Mouse (Mus musculus) embryonic facial prominence, embryonic 12.5 days (tissue): ENCODE results near the gene Antxr1. TPM values are rescaled to one million over a fixed set of nuclear protein-coding genes. Genes with fewer than 3 reads are reported as not detected.
A peak's percentile ranks its signal among the peaks of the same experiment; 100 is the strongest.

Experiments
- ATAC-seq: fragments of 200-750 bp; cut with Nextera tagmentation; 2 replicates; pipeline ENCODE4 v1.8.0; 2017; ENCODE audit not compliant: insufficient number of reproducible peaks, insufficient read depth, low FRiP score, low TSS enrichment
- H3K27ac ChIP-seq: fragments of 300-500 bp; sonication (generic); 2 replicates; pipeline ENCODE4 v1.5.1; 2016; ENCODE audit warnings: mild to moderate bottlenecking
- H3K27me3 ChIP-seq: fragments of 300-500 bp; sonication (generic); 2 replicates; pipeline ENCODE4 v1.6.1; 2016; ENCODE audit warnings: mild to moderate bottlenecking, moderate library complexity
- H3K36me3 ChIP-seq: fragments of 300-500 bp; sonication (generic); 2 replicates; pipeline ENCODE4 v1.6.1; 2016; ENCODE audit warnings: mild to moderate bottlenecking
- H3K4me1 ChIP-seq: fragments of 300-500 bp; sonication (generic); 2 replicates; pipeline ENCODE4 v1.6.1; 2016
- H3K4me2 ChIP-seq: fragments of 300-500 bp; sonication (generic); replicated peaks from 2 replicates; pipeline ENCODE4 v1.6.1; 2016; ENCODE audit warnings: mild to moderate bottlenecking, moderate library complexity
- H3K4me3 ChIP-seq: fragments of 300-500 bp; sonication (generic); 2 replicates; pipeline ENCODE4 v1.5.1; 2016; ENCODE audit warnings: mild to moderate bottlenecking
- H3K9ac ChIP-seq: fragments of 300-500 bp; sonication (generic); 2 replicates; pipeline ENCODE4 v1.6.1; 2016; ENCODE audit warnings: mild to moderate bottlenecking, moderate library complexity
- H3K9me3 ChIP-seq: fragments of 300-500 bp; sonication (generic); 2 replicates; pipeline ENCODE4 v1.6.1; 2016; ENCODE audit warnings: mild to moderate bottlenecking, moderate library complexity
- WGBS: fragments of 180-500 bp; shearing (Covaris S2); methylation state at CpG from one replicate; pipeline ENCODE4 v1.1.7; 2016; 5-methylcytosine and 5-hydroxymethylcytosine counted together
- polyA plus RNA-seq: library from polyadenylated mRNA; unstranded; fragments of >200 nt; fragmentation: Nextera tagmentation; extraction: Ambion mirVana; gene quantifications from 2 replicates; pipeline ENCODE4 v1.2.1, GENCODE M21; 2016

The Antxr1 gene
- polyA plus RNA-seq, 1 experiment from 2014 or later: 13.3 TPM

- Histone ChIP-seq H3K4me1 (peaks cover 16% of the 10 kb centered on the region), H3K4me3 (no peak overlapping the region), H3K4me2 (no peak overlapping the region), H3K9ac (no peak overlapping the region), H3K9me3 (no peaks in the 10 kb centered on the region), H3K27ac (peak overlapping the region; percentile 52), H3K27me3 (no peaks in the 10 kb centered on the region), H3K36me3 (peaks cover 43% of the 10 kb centered on the region)
- no peak for ATAC-seq
- WGBS: 50% methylated on average over 9 of the region's 9 CpGs
Measured at GRCm38 (mm10) chr6:87244117-87245100, 91.2 kb downstream of the Antxr1 start.

DNA sequence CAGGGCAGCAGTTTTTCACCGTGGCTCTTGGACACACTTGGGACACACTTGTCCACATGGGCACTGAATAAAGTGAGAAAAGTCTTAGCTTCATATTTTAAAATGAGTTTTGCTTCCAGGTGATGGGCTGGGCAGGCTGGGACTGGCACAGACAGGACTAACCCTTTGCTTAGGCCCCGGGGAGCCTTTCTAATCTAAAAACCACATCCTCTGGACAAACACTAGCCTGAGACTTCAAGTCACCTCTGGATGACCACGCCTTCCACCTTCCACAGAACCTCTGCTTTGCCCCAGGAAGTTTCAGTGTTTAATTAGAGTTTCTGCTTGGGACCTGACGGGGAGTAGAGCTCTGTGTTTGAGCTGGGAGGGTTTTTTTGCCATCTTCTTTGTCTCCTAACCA lies 98.4 kb downstream of the Antxr1 start:
- H3K27ac ChIP-seq: no peak overlapping the region
- H3K4me1 ChIP-seq: no peaks in the 10 kb centered on the region
- H3K4me2 ChIP-seq: no peak overlapping the region
- 69% methylated on average over 4 of the region's 4 CpGs for WGBS
- H3K4me3 ChIP-seq: no peak overlapping the region
- H3K27me3 ChIP-seq: no peaks in the 10 kb centered on the region; the same call in 1 of the 2 replicates
- no peak for ATAC-seq
- H3K36me3 ChIP-seq: peaks cover 53% of the 10 kb centered on the region
- no peaks in the 10 kb centered on the region for H3K9me3 ChIP-seq
- no peak overlapping the region for H3K9ac ChIP-seq

DNA sequence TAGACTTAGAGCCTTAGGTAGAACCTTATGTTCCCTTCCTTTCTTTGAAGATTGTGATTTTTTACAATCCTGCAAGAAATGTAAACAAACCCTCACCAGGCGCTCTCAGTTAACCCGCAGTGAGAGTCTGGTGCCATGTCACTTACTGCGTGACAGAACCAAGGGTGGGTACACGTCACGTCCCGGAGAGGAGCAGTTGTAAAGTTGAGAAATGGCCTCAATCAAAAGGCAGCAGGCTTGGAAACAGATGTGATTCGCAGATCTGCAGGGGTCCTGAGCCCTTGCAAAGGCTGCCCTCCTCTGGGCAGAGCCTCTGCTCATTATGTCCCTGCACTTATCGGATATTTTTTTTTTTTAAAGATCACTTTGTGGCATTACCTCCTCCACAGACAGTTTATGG lies 99.6 kb downstream of the Antxr1 start:
- H3K9me3 ChIP-seq: no peaks in the 10 kb centered on the region
- 53% methylated on average over 8 of the region's 8 CpGs for WGBS
- no peak overlapping the region for H3K4me2 ChIP-seq
- no peak overlapping the region for H3K27ac ChIP-seq
- H3K27me3 ChIP-seq: no peaks in the 10 kb centered on the region; the same call in 1 of the 2 replicates
- no peak overlapping the region for H3K4me3 ChIP-seq
- no peak overlapping the region for H3K9ac ChIP-seq
- no peaks in the 10 kb centered on the region for H3K4me1 ChIP-seq
- no peak for ATAC-seq
- peaks cover 50% of the 10 kb centered on the region for H3K36me3 ChIP-seq

GRCm38 (mm10) chr6:87233111-87233510 lies 102.5 kb downstream of the Antxr1 start:
- H3K36me3 ChIP-seq: peaks cover 36% of the 10 kb centered on the region
- H3K27ac ChIP-seq: no peak overlapping the region
- 84% methylated on average over 4 of the region's 4 CpGs for WGBS
- no peaks in the 10 kb centered on the region; the same call in 1 of the 2 replicates for H3K27me3 ChIP-seq
- no peak overlapping the region for H3K4me2 ChIP-seq
- H3K4me1 ChIP-seq: no peaks in the 10 kb centered on the region
- no peaks in the 10 kb centered on the region for H3K9me3 ChIP-seq
- no peak overlapping the region for H3K9ac ChIP-seq
- no peak overlapping the region for H3K4me3 ChIP-seq
- no peak for ATAC-seq

DNA sequence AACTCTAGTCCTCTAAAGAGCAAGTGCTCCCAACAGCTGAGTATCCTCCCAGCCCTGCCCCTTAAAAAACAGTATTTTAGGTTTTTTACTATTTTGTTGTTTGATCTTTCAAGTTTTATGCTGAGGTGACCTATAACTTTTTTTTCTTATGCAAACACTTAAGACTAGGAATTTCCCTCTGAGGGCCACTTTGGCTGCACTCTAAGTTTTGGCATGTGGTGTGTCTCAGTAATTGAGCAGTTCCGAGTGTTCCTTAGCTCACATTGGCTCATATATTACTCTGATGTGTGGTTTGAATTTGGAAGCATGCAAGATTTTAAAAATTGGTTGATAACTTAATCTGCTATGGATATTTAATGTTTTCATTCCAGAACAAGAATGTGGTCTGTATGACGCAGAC lies 105.6 kb downstream of the Antxr1 start:
- Histone ChIP-seq H3K36me3 (peaks cover 35% of the 10 kb centered on the region), H3K27ac (no peak overlapping the region), H3K9ac (no peak overlapping the region), H3K27me3 (no peaks in the 10 kb centered on the region; the same call in 1 of the 2 replicates), H3K9me3 (no peaks in the 10 kb centered on the region), H3K4me2 (no peak overlapping the region), H3K4me3 (no peak overlapping the region), H3K4me1 (0 out of 2 replicates have a peak, but pooled peaks cover 5% of the 10 kb centered on the region)
- ATAC-seq: no peak
- WGBS: 89% methylated on average over 2 of the region's 2 CpGs

DNA sequence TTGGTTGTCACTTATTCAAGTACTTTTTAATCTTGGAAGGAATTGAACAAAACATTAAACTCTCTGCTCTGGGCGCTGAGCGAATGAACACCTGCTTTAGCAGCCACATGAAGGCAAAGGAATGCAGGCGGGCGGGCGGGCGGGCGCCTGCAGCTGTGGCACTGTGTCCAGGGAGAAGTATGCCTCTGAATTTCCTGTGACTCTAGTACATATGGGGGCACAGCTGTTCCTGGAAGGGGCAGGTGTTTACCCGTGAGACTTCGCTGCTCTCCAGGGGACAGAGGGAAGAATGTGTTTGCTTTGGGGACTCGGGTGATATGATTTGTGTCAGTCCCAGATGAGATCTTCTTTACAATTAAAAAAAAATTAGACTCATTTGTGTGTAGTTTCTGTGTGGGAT lies 107.7 kb downstream of the Antxr1 start:
- no peak overlapping the region for H3K27ac ChIP-seq
- H3K4me1 ChIP-seq: 0 out of 2 replicates have a peak, but pooled peaks cover 7% of the 10 kb centered on the region
- no peak overlapping the region for H3K4me2 ChIP-seq
- no peak overlapping the region for H3K9ac ChIP-seq
- H3K36me3 ChIP-seq: peaks cover 20% of the 10 kb centered on the region
- 69% methylated on average over 10 of the region's 10 CpGs for WGBS
- no peaks in the 10 kb centered on the region for H3K9me3 ChIP-seq
- H3K4me3 ChIP-seq: no peak overlapping the region
- H3K27me3 ChIP-seq: no peaks in the 10 kb centered on the region; the same call in 1 of the 2 replicates
- ATAC-seq: no peak

- ATAC-seq: no peak
- no peak overlapping the region for H3K27ac ChIP-seq
Measured at GRCm38 (mm10) chr6:87226315-87226714, 109.3 kb downstream of the Antxr1 start.

GRCm38 (mm10) chr6:87225286-87225685 lies 110.3 kb downstream of the Antxr1 start:
- H3K27ac ChIP-seq: peak overlapping the region; percentile 13
- H3K4me1 ChIP-seq: 0 out of 2 replicates have a peak, but pooled peaks cover 7% of the 10 kb centered on the region
- no peaks in the 10 kb centered on the region for H3K27me3 ChIP-seq
- no peak overlapping the region for H3K9ac ChIP-seq
- no peak overlapping the region for H3K4me2 ChIP-seq
- 88% methylated on average over 1 of the region's 1 CpGs for WGBS
- H3K9me3 ChIP-seq: no peaks in the 10 kb centered on the region
- ATAC-seq: no peak
- no peak overlapping the region for H3K4me3 ChIP-seq
- peaks cover 3% of the 10 kb centered on the region; the same call in 1 of the 2 replicates for H3K36me3 ChIP-seq

More at GRCm38 (mm10) chr6:87226315-87226714, 109.3 kb downstream of the Antxr1 start:
- no peaks in the 10 kb centered on the region for H3K9me3 ChIP-seq
- no peak overlapping the region for H3K4me2 ChIP-seq
- WGBS: 75% methylated on average over 4 of the region's 4 CpGs
- 0 out of 2 replicates have a peak, but pooled peaks cover 7% of the 10 kb centered on the region for H3K4me1 ChIP-seq
- no peak overlapping the region for H3K4me3 ChIP-seq
- H3K27me3 ChIP-seq: no peaks in the 10 kb centered on the region
- no peak overlapping the region for H3K9ac ChIP-seq
- peaks cover 6% of the 10 kb centered on the region; the same call in 1 of the 2 replicates for H3K36me3 ChIP-seq

DNA sequence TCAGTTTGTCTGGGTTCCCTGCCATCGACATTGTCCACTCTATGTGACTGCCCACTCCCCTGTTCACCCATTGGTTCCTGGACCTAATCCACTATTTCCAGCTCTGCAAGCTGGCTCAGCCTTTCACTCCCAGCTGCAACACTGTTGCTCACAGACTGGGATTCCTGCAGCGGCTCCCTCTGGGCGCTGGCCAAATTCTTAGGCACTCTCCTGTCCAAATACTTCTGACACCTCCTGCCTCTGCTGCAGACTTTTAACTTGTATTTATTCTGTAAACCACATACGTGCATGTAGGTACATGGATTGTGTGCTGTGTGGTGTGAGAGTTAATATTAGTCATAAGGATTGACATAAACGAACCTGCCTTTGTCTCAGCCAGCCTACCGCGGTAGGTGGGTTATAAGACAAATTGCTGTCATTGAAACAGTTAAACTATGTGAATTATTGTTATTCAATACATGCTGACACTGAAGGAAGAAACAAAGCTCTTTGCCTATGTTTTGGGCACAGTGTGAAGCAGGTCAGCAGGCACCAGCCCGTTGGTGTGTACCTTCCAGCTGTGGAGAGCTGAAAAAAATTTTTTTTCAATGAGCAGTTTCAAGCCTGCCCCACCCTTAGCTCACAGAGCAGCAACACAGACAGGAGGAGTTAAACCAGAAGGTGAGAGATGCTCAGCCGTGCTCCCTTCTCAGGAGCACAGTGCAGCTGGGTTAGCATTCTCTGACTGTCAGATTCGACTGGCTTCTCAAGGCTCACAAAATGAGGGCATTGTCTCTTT lies 112.6 kb downstream of the Antxr1 start:
- Histone ChIP-seq H3K4me3 (no peak overlapping the region), H3K4me1 (0 out of 2 replicates have a peak, but pooled peaks cover 7% of the 10 kb centered on the region), H3K9ac (no peak overlapping the region), H3K27ac (no peak overlapping the region), H3K9me3 (no peaks in the 10 kb centered on the region), H3K4me2 (no peak overlapping the region), H3K36me3 (no peaks in the 10 kb centered on the region), H3K27me3 (no peaks in the 10 kb centered on the region)
- 71% methylated on average over 10 of the region's 10 CpGs for WGBS
- ATAC-seq: no peak

DNA sequence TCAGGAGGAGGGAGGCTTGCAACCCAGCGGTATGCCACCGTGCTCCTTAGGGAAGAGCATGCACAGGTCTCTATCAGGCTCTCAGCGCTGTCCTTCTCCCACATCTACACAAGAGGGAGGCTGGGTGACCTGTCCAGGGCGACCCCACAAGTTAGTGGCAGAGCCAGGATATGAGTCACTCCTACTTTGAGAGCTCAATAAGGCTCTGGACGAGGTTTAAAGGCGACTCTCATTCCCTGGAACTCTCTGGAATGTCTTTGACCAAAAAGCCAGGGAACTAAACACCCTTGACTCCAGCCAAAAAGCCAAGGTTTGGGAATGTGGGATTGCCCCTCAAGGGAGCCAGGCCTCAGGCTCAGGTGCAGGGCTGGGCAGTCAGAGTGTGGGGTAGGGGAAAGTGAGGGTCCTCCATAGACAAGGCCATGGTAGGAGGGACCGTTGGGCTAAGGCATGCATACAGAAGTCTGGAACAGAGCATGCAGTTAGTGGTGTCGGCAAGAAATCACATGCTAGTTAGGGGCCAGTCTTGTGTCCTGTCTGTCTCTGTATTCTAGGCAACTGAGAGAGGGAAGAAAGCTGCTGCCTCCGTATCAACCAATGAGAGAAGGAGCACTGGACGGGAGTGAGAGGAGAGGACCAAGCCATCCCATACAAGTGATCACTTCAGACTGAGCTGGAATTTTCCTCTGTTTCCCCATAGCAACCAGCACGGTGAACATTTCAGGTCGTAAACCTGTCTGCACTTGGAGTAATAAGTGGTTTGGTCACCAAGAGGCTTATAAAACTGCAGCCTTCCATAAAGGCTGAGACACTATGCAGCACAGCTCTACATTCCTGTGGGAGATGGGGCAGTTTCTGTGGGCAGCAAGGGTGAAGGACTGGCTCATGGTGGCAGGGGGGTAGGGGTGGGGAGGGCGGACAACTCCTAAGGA lies 116.3 kb downstream of the Antxr1 start:
- Histone ChIP-seq H3K36me3 (peaks cover 19% of the 10 kb centered on the region), H3K9me3 (no peaks in the 10 kb centered on the region), H3K4me2 (no peak overlapping the region), H3K9ac (no peak overlapping the region), H3K4me3 (no peak overlapping the region), H3K4me1 (0 out of 2 replicates have a peak, but pooled peaks cover 3% of the 10 kb centered on the region), H3K27ac (no peak overlapping the region), H3K27me3 (no peaks in the 10 kb centered on the region)
- no peak for ATAC-seq
- 83% methylated on average over 13 of the region's 13 CpGs for WGBS
